Mouse (Mus musculus) testis, adult 2 months (tissue): ENCODE measurements around the gene Nxph3. TPM values are rescaled to one million over a fixed set of nuclear protein-coding genes. Genes with fewer than 3 reads are reported as not detected.

ENCODE experiments used
- H3K27ac ChIP-seq: fragments of 200-500 bp; 2 replicates; pipeline ENCODE4 v1.5.1; 2012; ENCODE audit warnings: low read depth, low read length; ENCODE audit not compliant: control insufficient read depth, insufficient read depth
- H3K27me3 ChIP-seq: fragments of 200-500 bp; 2 replicates; pipeline ENCODE4 v1.6.1; 2012; ENCODE audit warnings: mild to moderate bottlenecking, low read length, moderate library complexity; ENCODE audit not compliant: control insufficient read depth, insufficient read depth
- H3K36me3 ChIP-seq: fragments of 200-500 bp; 2 replicates; pipeline ENCODE4 v1.6.1; 2012; ENCODE audit warnings: mild to moderate bottlenecking, low read length; ENCODE audit not compliant: control insufficient read depth, insufficient read depth
- H3K4me1 ChIP-seq: fragments of 200-500 bp; 2 replicates; pipeline ENCODE4 v1.6.1; 2012; ENCODE audit warnings: low read length; ENCODE audit not compliant: control insufficient read depth, insufficient read depth
- H3K4me3 ChIP-seq: fragments of 200-500 bp; 2 replicates; pipeline ENCODE4 v1.5.1; 2012; ENCODE audit warnings: low read depth, mild to moderate bottlenecking, low read length, moderate library complexity, mixed read lengths; ENCODE audit not compliant: control insufficient read depth
- CTCF ChIP-seq: fragments of 200-500 bp; IDR thresholded peaks from 2 replicates; pipeline ENCODE4 v1.5.1; 2012; ENCODE audit warnings: low read depth, mild to moderate bottlenecking, inconsistent platforms, low read length, moderate library complexity; ENCODE audit not compliant: control insufficient read depth, insufficient read depth, insufficient replicate concordance
- POLR2A ChIP-seq: fragments of 200-500 bp; IDR thresholded peaks from 2 replicates; pipeline ENCODE4 v1.6.1; 2012; ENCODE audit warnings: low read depth, mild to moderate bottlenecking, inconsistent platforms, low read length, moderate library complexity; ENCODE audit not compliant: control insufficient read depth
- polyA plus RNA-seq: library from polyadenylated mRNA; depleted of rRNA; stranded (reverse); fragments of >200 nt; gene quantifications from 2 replicates; pipeline ENCODE4 v1.2.3, GENCODE M21; 2012

Nxph3 gene
- polyA plus RNA-seq, 1 experiment = 1.9 TPM

GRCm38 (mm10) chr11:95490104-95490503, 24.3 kb downstream of the Nxph3 start:
- TF ChIP-seq CTCF = no peak
- TF ChIP-seq POLR2A = no peak
- no peaks in the 10 kb centered on the region; the same call in 1 of the 2 replicates for H3K36me3 ChIP-seq

GRCm38 (mm10) chr11:95487237-95487636, 27.1 kb downstream of the Nxph3 start:
- Histone ChIP-seq H3K4me1 (no peaks in the 10 kb centered on the region), H3K36me3 (no peaks in the 10 kb centered on the region; the same call in 1 of the 2 replicates), H3K27ac (no peak overlapping the region), H3K27me3 (no peaks in the 10 kb centered on the region), H3K4me3 (no peak overlapping the region)
- no peak for TF ChIP-seq POLR2A
- no peak for TF ChIP-seq CTCF

More at GRCm38 (mm10) chr11:95490104-95490503, 24.3 kb downstream of the Nxph3 start:
- H3K27ac ChIP-seq = no peak overlapping the region
- no peak overlapping the region for H3K4me3 ChIP-seq
- no peaks in the 10 kb centered on the region for H3K27me3 ChIP-seq
- H3K4me1 ChIP-seq = no peaks in the 10 kb centered on the region

GRCm38 (mm10) chr11:95485634-95486033, 28.7 kb downstream of the Nxph3 start:
- no peak for TF ChIP-seq POLR2A
- no peak for TF ChIP-seq CTCF
- Histone ChIP-seq H3K27me3 (no peaks in the 10 kb centered on the region), H3K4me3 (no peak overlapping the region), H3K27ac (no peak overlapping the region), H3K36me3 (no peaks in the 10 kb centered on the region; the same call in 1 of the 2 replicates), H3K4me1 (no peaks in the 10 kb centered on the region)

GRCm38 (mm10) chr11:95480662-95481061, 33.7 kb downstream of the Nxph3 start:
- TF ChIP-seq POLR2A (no peak), CTCF (no peak)
- no peaks in the 10 kb centered on the region; the same call in 1 of the 2 replicates for H3K36me3 ChIP-seq
- H3K4me1 ChIP-seq = no peaks in the 10 kb centered on the region
- H3K27me3 ChIP-seq = no peaks in the 10 kb centered on the region
- H3K4me3 ChIP-seq = no peak overlapping the region
- H3K27ac ChIP-seq = no peak overlapping the region

- Histone ChIP-seq H3K4me1 (no peaks in the 10 kb centered on the region), H3K27me3 (no peaks in the 10 kb centered on the region), H3K27ac (no peak overlapping the region), H3K36me3 (no peaks in the 10 kb centered on the region; the same call in 1 of the 2 replicates), H3K4me3 (no peak overlapping the region)
- TF ChIP-seq CTCF (no peak), POLR2A (no peak)
Observed at GRCm38 (mm10) chr11:95479458-95479857, 34.9 kb downstream of the Nxph3 start.

GRCm38 (mm10) chr11:95476323-95476722, 38.0 kb downstream of the Nxph3 start:
- Histone ChIP-seq H3K4me1 (no peaks in the 10 kb centered on the region), H3K4me3 (no peak overlapping the region), H3K36me3 (no peaks in the 10 kb centered on the region; the same call in 1 of the 2 replicates), H3K27me3 (no peaks in the 10 kb centered on the region), H3K27ac (no peak overlapping the region)
- TF ChIP-seq CTCF = no peak
- no peak for TF ChIP-seq POLR2A

- H3K36me3 ChIP-seq = no peaks in the 10 kb centered on the region; the same call in 1 of the 2 replicates
- no peak overlapping the region for H3K4me3 ChIP-seq
- no peaks in the 10 kb centered on the region for H3K4me1 ChIP-seq
- TF ChIP-seq POLR2A = no peak
- TF ChIP-seq CTCF = no peak
- no peaks in the 10 kb centered on the region for H3K27me3 ChIP-seq
- H3K27ac ChIP-seq = no peak overlapping the region
Observed at GRCm38 (mm10) chr11:95473456-95473855, 40.9 kb downstream of the Nxph3 start.
